Mouse (Mus musculus) spleen, adult 2 months (tissue): Measurements from ENCODE around the gene Taf3. TPM values are rescaled to one million over a fixed set of nuclear protein-coding genes. Genes with fewer than 3 reads are reported as not detected.
A peak's percentile ranks its signal among the peaks of the same experiment; 100 is the strongest.

Experiments
- DNase-seq, 2 experiments: peaks; one replicate each; pipeline versions ENCODE4 v3.0.0 to v3.0.0-alpha.2; 2012 to 2021; ENCODE audit warnings: low spot score in 2 of 2, low read depth in 1 of 2
- H3K27ac ChIP-seq: fragments of 200-500 bp; 2 replicates; pipeline ENCODE4 v1.5.1; 2012; ENCODE audit warnings: low read length, inconsistent platforms; ENCODE audit not compliant: insufficient read depth
- H3K27me3 ChIP-seq: fragments of 200-500 bp; 2 replicates; pipeline ENCODE4 v1.6.1; 2012; ENCODE audit warnings: mild to moderate bottlenecking, moderate library complexity, low read length, inconsistent platforms; ENCODE audit not compliant: control insufficient read depth, insufficient read depth
- H3K36me3 ChIP-seq: fragments of 200-500 bp; 2 replicates; pipeline ENCODE4 v1.6.1; 2012; ENCODE audit warnings: mild to moderate bottlenecking, low read length, inconsistent platforms; ENCODE audit not compliant: control insufficient read depth, insufficient read depth
- H3K4me1 ChIP-seq: fragments of 200-500 bp; 2 replicates; pipeline ENCODE4 v1.6.1; 2011; ENCODE audit warnings: inconsistent platforms; ENCODE audit not compliant: control insufficient read depth, insufficient read depth, insufficient read length
- H3K4me3 ChIP-seq: fragments of 200-500 bp; 2 replicates; pipeline ENCODE4 v1.5.1; 2011; ENCODE audit warnings: mild to moderate bottlenecking, inconsistent platforms; ENCODE audit not compliant: insufficient read depth, insufficient read length; ENCODE audit errors: extremely low read depth
- CTCF ChIP-seq: fragments of 200-500 bp; IDR thresholded peaks from 2 replicates; pipeline ENCODE4 v1.5.1; 2011; ENCODE audit warnings: mild to moderate bottlenecking, inconsistent platforms; ENCODE audit not compliant: insufficient read depth, insufficient read length, insufficient replicate concordance; ENCODE audit errors: extremely low read depth
- POLR2A ChIP-seq: fragments of 200-500 bp; IDR thresholded peaks from 2 replicates; pipeline ENCODE4 v1.6.1; 2011; ENCODE audit warnings: low read depth, low read length, inconsistent platforms
- WGBS: fragments of 180-500 bp; shearing (Covaris S2); methylation state at CpG from one replicate; pipeline ENCODE4 v1.1.7; 2018; 5-methylcytosine and 5-hydroxymethylcytosine counted together
- polyA plus RNA-seq: library from polyadenylated mRNA; depleted of rRNA; stranded (reverse); fragments of >200 nt; gene quantifications from 2 replicates; pipeline ENCODE4 v1.2.3, GENCODE M21; 2012

Gene Taf3
- polyA plus RNA-seq, 1 experiment, result 8.2 TPM

GRCm38 (mm10) chr2:10014951-10015635, 33.3 kb downstream of the Taf3 start:
- no peak overlapping the region for H3K27ac ChIP-seq

DNA sequence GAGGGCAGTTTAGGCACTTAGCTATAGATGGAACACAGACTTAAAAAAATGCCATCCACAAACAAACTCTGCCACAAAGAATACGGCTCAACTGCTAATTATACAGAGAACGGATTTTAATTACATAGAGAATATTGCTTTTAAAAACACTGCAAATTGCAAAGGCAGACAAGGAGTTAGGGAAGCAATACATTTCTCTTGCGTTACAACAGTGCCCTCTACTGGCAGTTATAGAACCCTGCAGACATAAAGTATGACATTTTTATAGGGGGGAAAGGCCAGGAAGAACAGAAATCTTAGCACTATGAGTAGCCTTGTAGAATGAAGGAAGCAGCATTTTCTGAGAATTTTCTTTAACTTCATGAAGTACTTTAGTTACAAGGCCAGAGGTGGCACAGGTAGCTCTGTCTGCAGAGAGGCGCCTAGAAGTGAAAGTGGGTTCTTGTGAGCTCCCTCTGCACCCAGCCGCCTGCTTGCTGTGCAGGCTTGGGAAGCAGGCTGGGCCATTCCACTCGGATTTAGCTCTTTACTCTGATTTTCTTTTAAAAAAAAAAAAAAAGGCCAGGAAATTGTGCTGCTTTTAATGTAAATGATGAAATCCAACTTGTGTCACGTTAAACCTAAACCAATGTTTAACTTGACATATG, 38.0 kb downstream of the Taf3 start:
- Histone ChIP-seq H3K4me3 (no peak overlapping the region), H3K36me3 (no peaks in the 10 kb centered on the region), H3K27me3 (no peaks in the 10 kb centered on the region), H3K27ac (no peak overlapping the region), H3K4me1 (no peaks in the 10 kb centered on the region)
- peak in 1 of 2 experiments; percentile 45 for DNase-seq
- 53% methylated on average over 7 of the region's 7 CpGs for WGBS
- TF ChIP-seq POLR2A (no peak), CTCF (0 out of 2 replicates have a peak, but pooled peaks have one; percentile 31)

More at GRCm38 (mm10) chr2:10014951-10015635, 33.3 kb downstream of the Taf3 start:
- H3K4me1 ChIP-seq, result no peaks in the 10 kb centered on the region
- H3K36me3 ChIP-seq, result no peaks in the 10 kb centered on the region
- no peaks in the 10 kb centered on the region for H3K27me3 ChIP-seq
- TF ChIP-seq CTCF (no peak), POLR2A (no peak)
- DNase-seq, result no peak
- 68% methylated on average over 10 of the region's 10 CpGs for WGBS
- H3K4me3 ChIP-seq, result no peak overlapping the region

GRCm38 (mm10) chr2:10009671-10010254, 38.6 kb downstream of the Taf3 start:
- H3K27me3 ChIP-seq, result no peaks in the 10 kb centered on the region
- no peaks in the 10 kb centered on the region for H3K36me3 ChIP-seq
- WGBS, result 88% methylated on average over 13 of the region's 13 CpGs
- H3K4me3 ChIP-seq, result no peak overlapping the region
- H3K27ac ChIP-seq, result no peak overlapping the region
- TF ChIP-seq POLR2A (no peak), CTCF (no peak)
- no peak for DNase-seq
- H3K4me1 ChIP-seq, result peaks cover 2% of the 10 kb centered on the region; the same call in 1 of the 2 replicates

DNA sequence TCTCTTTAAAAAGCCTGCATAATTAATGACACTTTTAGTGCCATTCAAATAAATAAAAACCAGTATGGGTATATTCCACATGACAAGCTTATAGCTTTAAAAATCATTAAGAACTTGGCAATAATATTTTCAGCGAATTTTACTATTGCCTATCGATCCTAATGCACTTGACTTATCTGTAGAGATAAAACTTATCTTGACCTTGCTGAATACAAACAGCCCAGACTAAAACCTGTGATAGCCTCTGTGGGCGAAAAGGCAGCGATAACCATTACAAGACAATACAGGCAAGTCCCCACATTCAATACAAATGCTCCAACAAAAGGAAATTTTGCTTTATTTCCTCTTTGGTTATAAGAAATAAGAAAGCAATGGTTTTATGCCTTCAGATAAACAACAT, 39.8 kb downstream of the Taf3 start:
- 84% methylated on average over 4 of the region's 4 CpGs for WGBS
- TF ChIP-seq POLR2A (no peak), CTCF (no peak)

GRCm38 (mm10) chr2:10004960-10005621, 43.3 kb downstream of the Taf3 start:
- Histone ChIP-seq H3K27ac (no peak overlapping the region), H3K36me3 (no peaks in the 10 kb centered on the region), H3K4me3 (no peak overlapping the region), H3K27me3 (no peaks in the 10 kb centered on the region), H3K4me1 (peaks cover 2% of the 10 kb centered on the region; the same call in 1 of the 2 replicates)
- no peak for DNase-seq
- TF ChIP-seq CTCF (no peak), POLR2A (no peak)
- 89% methylated on average over 8 of the region's 8 CpGs for WGBS

More for the DNA sequence above, 39.8 kb downstream of the Taf3 start:
- Histone ChIP-seq H3K4me1 (peaks cover 2% of the 10 kb centered on the region; the same call in 1 of the 2 replicates), H3K27ac (no peak overlapping the region), H3K36me3 (no peaks in the 10 kb centered on the region), H3K27me3 (no peaks in the 10 kb centered on the region), H3K4me3 (no peak overlapping the region)
- no peak for DNase-seq

DNA sequence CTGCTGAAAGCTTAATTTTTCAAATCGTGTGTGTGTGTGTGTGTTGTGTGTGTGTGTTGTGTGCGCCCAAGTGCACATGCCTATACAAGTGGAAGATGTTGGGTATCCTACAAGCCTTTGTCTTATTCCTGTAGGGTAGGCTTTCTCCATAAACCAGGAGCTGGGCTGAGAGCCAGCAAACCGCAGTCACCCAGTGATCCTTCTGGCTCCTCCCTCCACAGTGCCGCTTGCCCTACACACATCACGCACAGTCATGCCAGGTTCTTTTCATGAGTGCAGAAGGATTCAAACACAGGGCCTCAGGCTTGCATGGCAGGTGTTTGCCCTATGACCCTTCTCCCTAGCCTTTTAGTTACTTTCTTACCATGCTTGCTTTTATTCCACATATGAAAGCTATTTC, 45.0 kb downstream of the Taf3 start:
- H3K27me3 ChIP-seq, result no peaks in the 10 kb centered on the region
- no peak for TF ChIP-seq POLR2A
- no peak for TF ChIP-seq CTCF
- no peak for DNase-seq
- H3K4me1 ChIP-seq, result peaks cover 2% of the 10 kb centered on the region; the same call in 1 of the 2 replicates
- no peak overlapping the region for H3K4me3 ChIP-seq
- no peaks in the 10 kb centered on the region for H3K36me3 ChIP-seq
- H3K27ac ChIP-seq, result no peak overlapping the region
- 89% methylated on average over 5 of the region's 5 CpGs for WGBS

GRCm38 (mm10) chr2:10001591-10001990, 46.8 kb downstream of the Taf3 start:
- H3K36me3 ChIP-seq, result no peaks in the 10 kb centered on the region
- no peak for DNase-seq
- 93% methylated on average over 2 of the region's 2 CpGs for WGBS
- TF ChIP-seq CTCF, result no peak
- TF ChIP-seq POLR2A, result no peak
- no peak overlapping the region for H3K4me3 ChIP-seq
- H3K27me3 ChIP-seq, result no peaks in the 10 kb centered on the region
- no peak overlapping the region for H3K27ac ChIP-seq
- peaks cover 5% of the 10 kb centered on the region for H3K4me1 ChIP-seq
